Mouse (Mus musculus) thymus, adult 2 months (tissue): Measurements from ENCODE around the gene Ins2.

ENCODE experiments used
- CTCF ChIP-seq: fragments of 200-500 bp; IDR thresholded peaks from 2 replicates; pipeline ENCODE4 v1.5.1; 2012; ENCODE audit warnings: mild to moderate bottlenecking, control low read depth, low read length, moderate library complexity, borderline replicate concordance; ENCODE audit not compliant: control insufficient read depth, poor library complexity, insufficient read depth; ENCODE audit errors: extremely low read depth
- POLR2A ChIP-seq: fragments of 200-500 bp; IDR thresholded peaks from 2 replicates; pipeline ENCODE4 v1.6.1; 2012; ENCODE audit warnings: mild to moderate bottlenecking, low read length, control low read depth, moderate library complexity; ENCODE audit not compliant: control insufficient read depth, poor library complexity, insufficient read depth; ENCODE audit errors: extremely low read depth

GRCm38 (mm10) chr7:142699334-142699860 lies 43.8 kb downstream of the Ins2 start:
- TF ChIP-seq CTCF (no peak), POLR2A (no peak)
